Mouse (Mus musculus) left cerebral cortex, postnatal 4 days (tissue): ENCODE measurements around the gene Prr15l. TPM values are rescaled to one million over a fixed set of nuclear protein-coding genes. Genes with fewer than 3 reads are reported as not detected.

Experiments used
- DNase-seq: peaks from one replicate; pipeline ENCODE4 v3.0.0-alpha.2; 2022
- intact Hi-C: fragments of 180-260 bp; cut with DNase I; formaldehyde crosslinking; loops from one replicate; pipeline ENCODE4 v1.15.1; 2025
- total RNA-seq, 2 experiments: library from RNA; stranded (reverse); gene quantifications; 2 replicates each; pipeline ENCODE4 v1.2.3; 2021

Prr15l gene
- total RNA-seq: not detected

DNA sequence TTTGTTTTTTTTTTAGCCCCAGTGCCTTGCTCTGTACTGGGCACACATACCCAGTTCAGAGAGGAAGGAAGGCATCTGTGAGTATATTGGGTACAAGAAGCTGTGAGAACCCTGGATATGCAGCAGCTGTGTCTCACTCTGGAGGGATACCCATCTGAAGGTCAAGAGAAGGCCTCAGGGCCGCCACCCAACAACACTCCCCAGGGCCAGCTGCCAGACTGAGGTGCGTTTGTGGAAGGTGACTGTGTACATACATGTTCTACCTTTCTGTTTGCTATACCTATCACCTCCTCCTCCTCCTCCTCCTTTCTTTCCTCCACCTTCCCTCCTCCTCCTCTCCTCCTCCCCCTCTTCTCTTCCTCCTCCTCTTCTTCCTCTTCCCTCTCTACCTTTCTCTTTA is at the start of gene Prr15l:
Gene Prr15l (plus strand): TSS at position 17 of the 400 bp plus-strand sequence.
- no peak for DNase-seq
- intact Hi-C loops: no loop called here

DNA sequence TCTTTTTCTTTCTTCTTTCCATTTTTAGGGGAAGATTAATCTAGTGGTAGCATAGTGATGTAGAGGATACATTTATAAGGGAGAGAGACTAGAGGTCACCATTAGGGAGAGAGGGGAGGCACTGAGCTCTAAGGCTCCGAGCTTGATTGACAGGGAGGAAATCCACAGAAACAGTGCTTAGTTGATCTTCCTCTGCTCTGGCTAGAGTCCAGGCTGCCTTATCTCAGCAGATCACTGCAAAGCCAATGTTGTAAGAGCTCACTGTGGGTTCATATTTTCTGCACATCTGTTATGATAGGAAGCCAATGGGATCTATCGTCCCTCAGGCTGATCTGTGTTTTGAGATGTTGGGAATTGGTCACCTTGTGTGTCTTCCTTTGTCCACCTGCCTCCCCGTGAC is 49.2 kb upstream of the Prr15l start:
- intact Hi-C loops: no loop called here
- no peak for DNase-seq

DNA sequence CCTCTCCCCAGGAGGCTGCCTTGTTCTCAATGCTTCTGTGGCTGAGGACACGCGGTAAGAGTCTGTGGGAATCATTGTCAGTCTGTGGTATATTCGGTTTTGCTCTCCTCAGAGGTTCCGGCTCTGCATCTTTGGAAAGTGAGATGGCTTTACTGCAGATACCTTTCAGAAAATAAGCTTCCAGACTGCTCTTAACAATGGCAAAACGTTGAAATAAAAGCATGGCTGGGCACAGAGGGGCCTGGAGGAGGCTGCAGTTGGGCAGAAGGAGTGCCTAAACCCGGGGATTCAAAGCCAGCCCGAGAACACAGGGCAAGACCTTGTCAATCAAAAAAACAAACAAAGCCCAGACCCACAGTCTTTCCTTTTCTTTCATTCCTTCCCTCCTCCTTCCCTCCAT is 48.5 kb upstream of the Prr15l start:
- intact Hi-C loops: no loop called here
- DNase-seq: no peak

DNA sequence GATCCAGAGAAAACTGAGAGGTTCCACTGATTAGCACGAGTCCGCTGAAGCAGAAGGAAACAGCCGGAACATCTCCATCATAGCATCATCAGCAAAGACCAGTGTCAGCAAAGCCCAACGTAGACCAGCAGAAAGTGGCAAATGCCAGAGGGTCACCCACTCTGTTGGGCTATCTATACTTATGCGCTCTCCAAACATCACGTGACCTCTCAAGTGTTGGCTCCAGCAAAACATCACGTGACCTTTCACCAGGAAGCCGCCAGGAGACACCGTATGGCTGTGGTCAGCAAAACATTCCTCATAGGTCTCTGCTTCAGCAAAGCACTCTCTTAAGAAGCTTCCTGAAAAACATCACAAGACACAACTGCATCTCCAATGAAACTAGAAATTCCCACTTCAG is 47.6 kb upstream of the Prr15l start:
- intact Hi-C loops: no loop called here
- DNase-seq: no peak

DNA sequence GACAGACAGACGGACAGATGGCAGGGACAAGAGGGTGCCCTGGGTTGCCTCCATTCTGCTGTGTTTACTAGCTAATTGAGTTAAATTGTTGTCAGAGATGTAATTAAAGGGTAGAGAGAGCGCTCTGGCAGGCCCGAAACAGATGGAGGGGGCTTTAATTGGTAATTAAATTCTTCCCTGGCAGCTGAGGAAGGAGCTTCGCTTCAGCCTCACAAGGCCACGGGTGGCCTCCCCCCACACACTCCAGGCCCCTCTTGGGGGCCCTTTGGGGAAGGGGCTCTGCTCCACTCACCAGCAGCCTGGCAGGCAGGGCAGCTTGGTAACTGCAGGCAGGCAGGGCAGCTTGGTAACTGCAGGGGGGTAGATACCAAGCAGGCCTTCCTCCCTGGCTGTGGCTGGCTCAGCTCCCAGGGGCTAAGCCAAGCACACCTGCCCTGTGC is 42.0 kb upstream of the Prr15l start:
- intact Hi-C loops: no loop called here
- peak; percentile 70 for DNase-seq

DNA sequence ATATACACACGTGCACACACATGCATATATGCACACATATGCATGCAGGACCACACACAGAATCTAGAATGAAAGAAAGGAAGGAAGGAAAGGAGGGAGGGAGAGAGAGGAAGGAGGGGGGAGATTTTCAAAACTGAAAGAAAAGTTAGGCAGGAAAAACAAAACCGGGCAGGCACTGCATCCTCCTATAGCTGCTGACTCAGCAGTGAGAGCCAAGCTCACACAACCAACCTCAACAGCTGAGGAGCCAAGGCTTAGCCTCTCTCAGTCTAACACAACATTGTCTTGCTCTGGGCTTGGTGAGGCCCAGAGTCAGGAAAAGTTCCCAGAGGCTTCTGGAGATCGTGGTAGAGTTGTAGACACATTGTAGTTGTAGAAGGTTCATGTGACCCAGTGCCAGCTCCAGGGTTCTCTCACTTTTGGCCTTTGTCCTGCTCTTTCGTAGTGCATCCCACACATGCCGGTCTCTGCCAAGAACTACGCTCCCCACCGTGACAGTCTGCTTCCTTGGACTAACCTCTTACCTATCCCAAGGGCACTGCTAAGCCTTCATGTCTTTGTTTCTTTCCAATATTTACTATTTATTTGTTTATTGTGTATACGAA is 40.9 kb upstream of the Prr15l start:
- intact Hi-C loops: no loop called here
- peak; percentile 56 for DNase-seq

DNA sequence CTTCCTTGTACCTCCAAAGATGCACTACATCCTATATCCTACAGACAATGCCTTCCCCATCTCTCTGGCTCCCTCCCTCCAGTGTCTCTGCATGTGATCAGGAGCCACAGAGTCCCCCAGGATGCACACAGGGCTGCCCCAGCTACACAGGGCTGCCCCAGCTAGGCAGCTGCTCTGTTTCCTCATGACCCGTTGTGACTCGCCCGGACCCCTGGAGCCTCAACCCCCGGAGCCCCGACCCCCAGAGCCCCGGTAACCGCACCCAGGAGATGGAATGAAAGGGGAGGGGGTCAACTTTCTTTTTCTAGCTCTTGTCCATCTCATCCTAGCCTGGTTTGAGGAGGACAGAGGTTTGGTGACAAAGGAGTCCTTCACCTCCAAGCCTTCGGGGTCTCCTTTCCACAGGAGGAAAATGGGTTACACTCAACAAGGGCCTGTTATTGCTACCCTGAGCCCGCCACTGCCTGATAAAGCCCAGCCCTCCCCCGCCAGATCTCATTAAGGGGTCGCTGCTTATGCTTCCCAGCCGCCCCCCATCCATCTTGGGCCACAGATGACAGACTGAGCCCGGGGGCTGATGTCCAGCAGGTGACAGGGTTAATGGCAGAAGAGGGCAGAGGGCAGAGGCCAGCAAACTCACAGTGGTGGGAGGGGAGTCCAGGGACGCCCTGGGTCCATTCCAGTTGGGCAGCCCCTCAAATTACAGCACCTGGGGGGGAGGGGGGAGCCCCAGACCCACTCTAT is 35.9 kb upstream of the Prr15l start:
- intact Hi-C loops: no loop called here

DNA sequence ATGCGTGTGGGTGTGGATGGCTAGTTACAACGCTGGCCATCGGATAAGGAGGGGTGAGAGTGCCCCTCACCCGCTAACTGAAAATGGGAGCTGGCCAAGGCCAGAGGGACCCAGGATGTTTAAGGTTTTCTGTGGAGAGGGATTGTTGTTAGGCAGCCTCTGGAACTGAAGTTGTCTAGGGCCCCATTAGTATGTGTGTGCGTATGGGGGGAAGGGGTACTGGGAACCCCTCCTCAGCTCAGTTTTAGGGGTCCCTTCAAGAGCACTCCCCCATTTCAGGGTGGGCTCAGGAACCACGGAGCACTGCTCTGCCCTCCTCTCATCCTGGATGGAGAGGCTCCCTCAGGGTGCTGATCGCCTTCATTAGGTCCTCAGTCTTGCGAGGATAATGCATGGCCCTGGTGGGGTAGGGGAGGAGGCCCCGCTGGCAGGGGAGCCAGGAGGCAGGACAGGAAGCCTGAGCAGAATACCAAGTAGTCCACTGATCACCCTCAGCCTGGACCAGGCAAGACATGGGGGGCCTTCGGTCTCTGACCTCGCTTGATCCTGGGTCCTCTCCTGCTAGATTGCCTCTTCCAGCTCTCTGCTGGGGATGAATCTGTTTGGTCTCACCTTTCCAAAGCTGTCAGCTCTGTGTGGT is 34.6 kb upstream of the Prr15l start:
- no peak for DNase-seq

More for the DNA sequence above, 35.9 kb upstream of the Prr15l start:
- DNase-seq: no peak

DNA sequence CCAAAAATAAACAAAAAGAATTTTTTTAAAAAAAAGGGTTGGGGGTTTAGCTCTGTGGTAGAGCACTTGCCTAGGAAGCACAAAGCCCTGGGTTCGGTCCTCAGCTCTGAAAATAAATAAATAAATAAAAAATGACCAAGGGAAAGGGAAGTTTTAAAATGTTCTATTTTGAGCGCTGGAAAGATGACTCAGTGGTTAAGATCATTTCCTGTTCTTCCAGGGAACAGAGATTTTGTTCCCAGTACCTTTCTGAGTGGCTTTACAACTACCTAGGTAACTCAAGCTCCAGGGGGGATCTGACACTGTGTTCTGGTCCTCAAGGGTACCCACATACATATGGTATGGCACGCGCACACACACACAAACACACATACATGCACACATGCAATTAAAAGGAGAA is 32.0 kb upstream of the Prr15l start:
- intact Hi-C loops: no loop called here
- DNase-seq: no peak

More for the DNA sequence above, 34.6 kb upstream of the Prr15l start:
- intact Hi-C loops: no loop called here

DNA sequence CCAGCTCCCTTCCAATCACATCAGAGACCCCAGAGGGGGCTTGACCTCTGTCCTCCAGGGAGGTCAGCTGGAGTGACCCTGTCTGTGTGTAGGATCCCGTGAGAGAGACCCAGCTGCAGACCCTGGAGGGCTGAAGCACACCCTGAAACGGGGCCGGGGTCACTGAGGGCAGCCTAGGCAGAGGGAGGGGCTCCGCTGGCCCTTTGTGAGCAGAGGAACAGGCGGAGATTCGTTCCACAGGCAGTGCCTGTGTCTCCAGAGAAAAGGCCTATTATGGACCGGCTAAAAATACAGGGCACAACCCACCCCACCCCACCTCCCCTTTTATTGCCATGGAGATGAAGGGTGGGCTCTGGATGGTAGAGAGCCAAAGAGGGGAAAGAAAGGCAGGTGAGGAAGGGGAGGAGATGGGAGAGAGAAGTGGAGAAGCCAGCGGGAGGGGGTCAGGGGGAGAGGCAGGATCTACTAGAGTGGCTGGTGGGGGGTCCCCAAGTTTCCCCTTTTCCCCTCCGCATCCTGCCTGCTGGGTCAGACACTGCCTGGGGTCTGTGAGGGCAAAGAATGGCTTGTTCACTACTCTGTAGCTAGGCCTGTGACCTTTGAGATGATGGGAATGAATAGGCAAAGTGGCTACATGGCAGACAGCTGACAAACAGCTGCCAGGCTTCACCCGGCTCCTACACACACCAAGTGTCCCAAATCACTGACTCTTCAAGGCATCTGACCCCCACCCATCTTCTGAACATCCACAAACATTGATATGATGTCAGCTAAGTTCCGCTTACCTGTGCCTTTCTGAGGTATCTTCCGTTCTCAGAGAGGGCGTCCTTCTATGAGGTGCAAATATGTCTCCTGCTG is 28.2 kb upstream of the Prr15l start:
- intact Hi-C loops: no loop called here
- DNase-seq: no peak

DNA sequence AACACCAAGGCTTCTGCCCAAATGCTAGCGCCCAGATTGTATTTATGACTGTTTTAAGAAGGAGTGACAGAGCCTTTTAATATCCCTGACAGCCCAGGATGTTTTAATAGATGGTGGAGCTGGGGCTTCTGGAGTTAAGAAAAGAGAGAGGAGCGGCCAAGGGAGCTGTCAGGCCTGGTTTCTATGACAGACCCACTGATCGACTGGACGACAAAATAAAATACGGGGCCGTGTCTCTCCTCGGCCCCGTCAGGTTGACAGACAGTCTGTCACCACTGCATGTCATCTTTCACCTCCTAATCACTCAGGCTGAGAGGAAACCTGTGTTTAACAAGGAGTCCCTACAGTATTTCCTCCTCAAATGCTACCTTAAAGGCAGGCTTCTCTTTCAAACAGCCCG is 26.6 kb upstream of the Prr15l start:
- intact Hi-C loops: no loop called here
- no peak for DNase-seq

DNA sequence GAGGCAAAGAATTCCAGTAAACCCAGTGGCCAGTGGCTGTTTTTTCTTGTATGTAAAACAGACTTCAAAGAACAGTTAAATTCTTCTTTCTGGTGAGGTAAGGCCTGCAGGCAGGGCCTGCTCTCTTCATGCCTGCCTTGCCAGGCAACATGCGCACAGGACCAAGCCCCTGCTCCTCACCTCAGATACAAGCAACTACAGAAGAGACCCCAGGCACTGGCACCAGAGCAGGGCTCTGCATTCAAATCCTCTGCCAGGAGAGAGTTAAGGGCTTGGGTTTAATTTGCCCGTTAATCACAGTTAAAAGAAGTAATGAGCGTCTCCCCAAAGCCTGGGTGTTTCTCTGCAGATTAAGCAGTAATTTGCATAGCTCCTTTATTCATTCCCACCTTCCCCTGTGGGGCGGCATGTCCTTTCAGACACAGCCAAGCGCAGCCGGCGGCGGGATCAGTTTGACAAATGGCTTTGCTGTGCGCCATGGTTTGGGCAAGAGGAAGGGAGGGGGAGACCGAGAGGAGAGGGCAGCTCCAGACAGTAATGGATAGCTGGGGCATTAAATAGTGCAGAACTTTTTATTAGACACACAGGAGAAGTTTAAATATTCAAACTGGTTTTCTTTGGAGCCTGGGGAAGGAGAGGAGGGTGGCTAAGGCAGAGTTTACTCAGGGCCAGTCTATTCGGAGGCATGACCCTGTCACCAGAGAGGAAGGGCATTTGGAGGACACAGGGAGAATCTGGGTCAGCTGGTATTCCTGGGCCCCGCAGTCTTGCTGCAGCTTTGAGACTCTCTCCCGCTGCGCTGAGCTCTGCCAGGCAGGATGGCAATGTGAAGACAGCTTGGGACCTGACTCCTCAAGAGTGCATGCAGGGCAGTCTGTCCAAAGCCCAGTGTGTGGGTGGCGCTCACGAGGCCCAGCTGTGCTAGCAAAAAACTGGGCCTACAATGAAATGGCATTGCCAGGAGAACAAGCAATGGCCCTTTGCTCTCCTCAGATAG is 25.0 kb upstream of the Prr15l start:
- intact Hi-C loops: no loop called here
- DNase-seq: peak; percentile 71

DNA sequence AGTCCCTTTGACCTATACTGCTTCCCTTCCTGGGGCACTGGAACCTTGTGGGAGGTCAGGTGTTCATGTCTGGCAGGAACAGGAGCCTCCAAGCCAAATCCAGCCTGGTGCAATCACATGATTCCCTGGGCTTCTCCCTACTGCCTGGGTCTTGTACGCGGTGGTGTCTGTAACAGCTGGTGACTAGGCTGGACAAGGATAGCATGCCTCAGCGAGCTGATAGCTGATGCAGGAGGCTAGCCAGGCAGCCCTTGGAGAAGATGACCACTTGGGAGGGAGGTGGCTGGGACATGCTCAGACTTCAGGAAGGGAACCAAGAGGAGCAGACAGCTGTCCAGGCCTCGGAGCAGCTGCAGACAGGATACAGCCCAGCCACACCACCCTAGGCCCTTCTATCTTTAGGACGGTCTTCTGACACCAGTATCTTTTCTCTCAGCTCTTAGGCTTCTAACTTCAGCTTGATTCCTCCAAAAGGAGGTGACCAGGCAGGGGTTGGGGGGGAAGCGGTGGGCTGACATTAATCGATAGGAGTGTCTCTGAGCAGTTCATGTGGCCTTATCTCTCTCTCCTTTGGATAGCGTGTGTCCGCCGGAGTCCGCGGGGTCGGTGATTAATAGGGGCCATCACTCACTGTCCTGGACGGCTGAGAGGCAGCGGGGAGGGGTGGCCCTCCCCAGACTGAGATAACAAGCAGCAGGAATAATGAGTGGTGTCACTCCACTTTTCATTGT is 21.3 kb upstream of the Prr15l start:
- intact Hi-C loops: loop anchor here (5.0 kb wide), 1 partner anchor 39 kb away; no protein-coding TSS in a partner anchor
- peak; percentile 69 for DNase-seq

DNA sequence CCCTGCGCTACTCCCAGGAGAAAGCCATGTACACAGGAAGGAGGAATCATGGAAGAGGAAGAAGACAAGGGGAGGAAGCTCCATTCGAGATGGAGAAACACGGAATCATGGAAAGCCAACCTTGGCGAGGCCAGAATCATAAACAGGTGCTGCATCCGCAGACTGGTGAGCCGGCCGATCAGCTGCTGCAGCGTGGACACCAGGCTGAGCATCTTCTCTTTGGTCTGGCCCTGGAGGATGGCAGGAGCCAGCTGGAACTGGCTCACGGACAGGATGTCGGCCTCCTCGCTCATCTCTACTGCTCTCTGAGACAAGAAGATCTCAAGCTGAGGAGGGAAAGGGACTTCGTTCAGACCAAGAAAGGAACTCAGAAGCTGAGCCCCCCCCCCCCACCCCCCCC is 19.3 kb upstream of the Prr15l start:
- no peak for DNase-seq
- intact Hi-C loops: loop anchor here (5.0 kb wide), 1 partner anchor 41 kb away; no protein-coding TSS in a partner anchor

DNA sequence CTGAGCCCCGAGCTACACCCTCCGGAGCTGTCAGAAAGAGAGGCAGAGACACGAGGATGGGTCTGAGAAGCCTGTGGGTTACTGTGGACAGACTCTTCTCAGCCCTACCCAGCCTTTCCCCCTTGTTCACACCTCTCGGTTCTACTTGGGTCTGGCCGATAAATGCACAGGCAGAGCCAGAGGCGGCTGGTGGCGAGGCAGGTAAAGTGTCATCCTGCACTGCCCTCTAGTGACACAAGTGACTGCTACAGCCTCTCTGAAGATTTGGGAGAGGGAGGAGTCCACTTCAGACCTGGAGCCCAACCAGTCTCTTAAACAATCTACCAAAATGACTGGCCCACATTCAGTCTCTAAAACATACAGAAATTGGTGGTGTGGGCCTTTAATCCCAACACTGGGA is 17.9 kb upstream of the Prr15l start:
- intact Hi-C loops: no loop called here

DNA sequence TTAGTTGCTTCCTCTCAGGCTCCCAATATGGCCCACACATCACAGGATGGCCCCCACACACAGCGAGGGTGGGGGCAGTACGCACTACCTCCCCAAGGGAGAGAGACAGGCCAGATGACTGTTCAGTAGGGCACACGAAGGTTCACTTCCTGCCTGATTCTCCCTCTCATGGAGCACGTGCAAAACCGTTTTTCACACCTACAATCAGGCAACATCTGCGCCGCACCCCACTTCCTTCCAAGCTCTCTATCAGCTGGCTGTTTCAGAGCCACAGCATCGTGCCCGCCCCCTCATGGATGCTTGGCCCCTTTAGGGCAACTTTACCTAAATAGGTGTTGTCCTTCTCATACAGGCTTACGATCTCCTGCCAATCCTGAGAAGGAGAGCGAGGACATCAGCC is 15.2 kb upstream of the Prr15l start:
- intact Hi-C loops: no loop called here
- no peak for DNase-seq

More for the DNA sequence above, 17.9 kb upstream of the Prr15l start:
- DNase-seq: peak; percentile 86

DNA sequence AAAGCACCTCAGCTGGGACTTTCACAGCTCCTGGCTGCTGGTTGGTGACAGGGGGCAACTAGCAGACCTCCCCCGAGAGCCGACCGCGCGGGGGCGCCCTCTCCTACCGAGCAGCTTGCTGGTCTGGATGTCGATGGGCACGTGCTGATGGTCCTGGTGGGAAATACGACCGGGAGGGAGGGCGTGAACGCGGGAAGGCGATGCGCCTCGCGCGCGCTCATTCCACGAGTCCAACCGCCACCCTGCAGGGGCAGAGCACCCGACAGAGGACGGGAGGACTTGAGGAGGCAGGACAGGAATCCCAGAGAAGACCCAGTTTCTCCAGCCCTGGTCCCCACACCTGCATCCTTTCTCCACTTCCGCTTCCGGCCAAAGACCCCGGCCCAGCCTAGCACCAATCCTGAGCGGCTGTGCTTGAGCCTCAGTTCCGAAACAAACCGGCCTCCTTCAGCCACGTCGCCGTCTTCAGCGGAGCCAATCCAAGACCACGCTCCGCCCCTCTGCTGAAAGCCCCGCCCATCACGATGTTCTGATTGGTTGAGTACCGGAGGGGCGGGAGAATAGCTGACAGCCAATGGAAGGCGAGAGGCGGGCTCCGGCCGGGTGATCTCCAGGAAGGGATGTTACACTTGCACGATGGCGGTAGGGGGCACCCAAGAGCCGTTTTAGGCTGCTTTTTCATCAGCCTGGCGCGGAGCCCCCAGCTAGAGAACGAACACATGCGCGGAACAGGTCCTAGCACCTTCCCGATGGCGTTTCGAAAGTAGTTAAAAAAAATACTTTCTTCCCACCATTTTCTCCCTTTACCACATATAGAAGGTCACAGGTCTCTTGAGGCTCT is 11.6 kb upstream of the Prr15l start, which contains the start of gene Cdk5rap3:
Gene Cdk5rap3 (minus strand): TSS at position 453 of the 841 bp plus-strand sequence.
- DNase-seq: peak; percentile 99
- intact Hi-C loops: loop anchor here (5.0 kb wide), 1 partner anchor 46 kb away; no protein-coding TSS in a partner anchor

DNA sequence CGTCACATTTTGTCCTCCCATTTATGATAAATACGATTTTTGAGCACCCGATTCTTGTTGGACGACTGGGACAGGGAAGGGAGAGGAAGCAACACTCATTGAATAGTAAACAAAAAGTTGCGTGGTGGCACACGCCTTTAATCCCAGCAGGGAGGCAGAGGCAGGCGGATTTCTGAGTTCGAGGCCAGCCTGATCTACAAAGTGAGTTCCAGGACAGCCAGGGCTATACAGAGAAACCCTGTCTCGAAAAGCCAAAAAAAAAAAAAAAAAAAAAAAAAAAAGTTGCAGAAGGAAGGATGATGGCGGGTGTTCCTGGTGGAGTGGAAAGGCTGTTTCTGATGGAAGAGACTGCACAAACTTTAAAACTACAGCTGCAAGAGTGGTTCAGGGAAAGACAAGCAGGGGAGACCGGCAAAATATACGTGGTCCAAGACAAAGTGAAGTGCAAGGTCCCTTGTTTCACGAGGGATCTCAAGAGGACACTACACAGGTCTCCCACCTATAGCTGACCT is 11.0 kb upstream of the Prr15l start:
- DNase-seq: no peak
- intact Hi-C loops: loop anchor here (5.0 kb wide), 1 partner anchor 45 kb away; no protein-coding TSS in a partner anchor
